Mouse (Mus musculus): ENCODE measurements at regions not wholly inside any gene's neighbourhood (a gene's known extent, or its start where the extent isn't known, plus 50 kb on each side); places are given as distances from the start of the nearest gene placed in this dataset.

DNA sequence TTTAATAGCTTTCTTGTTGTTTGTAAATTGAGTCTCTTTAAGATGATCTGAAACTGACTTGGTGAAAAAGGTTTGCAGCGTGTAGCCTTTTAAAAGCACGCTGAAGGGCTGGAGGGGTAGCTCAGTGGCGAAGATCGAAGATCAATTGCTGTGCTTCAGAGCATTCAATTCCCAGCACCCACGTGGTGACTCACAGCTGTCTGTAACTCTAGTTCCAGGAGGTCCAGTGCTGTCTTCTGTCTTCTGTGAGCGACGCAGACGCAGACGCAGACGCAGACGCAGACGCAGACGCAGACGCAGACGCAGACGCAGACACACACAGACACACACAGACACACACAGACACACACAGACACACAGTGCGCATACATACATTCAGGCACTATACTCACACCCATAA, 99.1 kb upstream of the Map4k3 start:
- DNase-seq (ENCODE audit: low spot score in 2 of 2), result no peak

DNA sequence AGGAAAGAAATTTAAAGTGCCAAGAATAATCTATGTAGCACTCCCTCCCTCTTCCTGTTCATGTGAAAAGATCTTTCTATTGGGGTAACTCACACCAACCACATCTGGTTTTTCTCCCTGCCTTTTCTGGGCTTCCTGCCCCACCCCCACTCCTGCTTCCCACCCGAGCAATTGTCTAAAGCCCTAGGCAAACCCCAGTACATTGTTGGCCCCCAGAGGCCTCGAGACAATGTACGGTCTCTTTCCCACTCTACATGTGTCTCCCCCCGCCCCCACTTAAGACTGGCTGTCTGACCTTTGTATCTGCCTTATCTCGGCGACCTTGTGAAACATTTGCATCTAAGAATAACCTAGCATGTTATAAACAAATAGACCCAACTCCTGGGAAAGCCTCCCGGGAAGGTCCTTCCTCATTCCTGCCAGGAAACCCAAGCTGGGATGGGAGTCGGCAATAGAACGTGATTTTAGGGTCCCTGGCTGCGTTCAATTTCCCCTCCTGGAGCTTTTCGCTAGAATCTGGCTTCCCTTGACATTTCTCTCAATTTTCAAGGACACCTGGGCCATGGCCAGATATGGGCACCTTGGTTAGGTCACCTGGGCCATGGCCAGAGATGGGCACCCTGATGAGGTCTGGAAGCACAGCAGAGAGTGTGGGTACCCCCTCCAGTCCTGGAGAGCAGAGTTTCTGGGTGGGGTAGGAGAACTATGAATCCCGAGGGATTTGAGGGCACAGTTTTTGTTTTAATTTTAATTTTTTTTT, 97.9 kb upstream of the Map4k3 start:
- no peak for DNase-seq (ENCODE audit: low spot score in 2 of 2)

DNA sequence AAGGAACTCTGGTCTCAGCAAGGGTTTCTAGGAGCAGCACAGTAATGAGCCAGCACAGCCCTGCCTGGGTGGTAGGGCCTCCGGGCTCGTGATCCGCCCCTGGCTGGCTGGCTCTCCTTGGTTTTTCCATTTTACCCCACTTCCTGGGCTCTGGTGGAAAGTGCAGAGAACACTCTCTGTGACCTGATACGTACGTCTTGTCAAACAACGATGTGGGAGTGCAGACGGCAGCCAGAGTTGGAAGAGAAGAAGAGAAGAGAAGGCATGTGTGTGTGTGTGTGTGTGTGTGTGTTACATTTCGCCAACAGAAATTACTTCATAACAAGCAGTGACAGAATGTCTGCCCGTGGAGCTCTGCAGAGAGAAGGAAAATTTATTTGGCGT, 97.2 kb upstream of the Map4k3 start:
- DNase-seq (ENCODE audit: low spot score in 2 of 2), result no peak

DNA sequence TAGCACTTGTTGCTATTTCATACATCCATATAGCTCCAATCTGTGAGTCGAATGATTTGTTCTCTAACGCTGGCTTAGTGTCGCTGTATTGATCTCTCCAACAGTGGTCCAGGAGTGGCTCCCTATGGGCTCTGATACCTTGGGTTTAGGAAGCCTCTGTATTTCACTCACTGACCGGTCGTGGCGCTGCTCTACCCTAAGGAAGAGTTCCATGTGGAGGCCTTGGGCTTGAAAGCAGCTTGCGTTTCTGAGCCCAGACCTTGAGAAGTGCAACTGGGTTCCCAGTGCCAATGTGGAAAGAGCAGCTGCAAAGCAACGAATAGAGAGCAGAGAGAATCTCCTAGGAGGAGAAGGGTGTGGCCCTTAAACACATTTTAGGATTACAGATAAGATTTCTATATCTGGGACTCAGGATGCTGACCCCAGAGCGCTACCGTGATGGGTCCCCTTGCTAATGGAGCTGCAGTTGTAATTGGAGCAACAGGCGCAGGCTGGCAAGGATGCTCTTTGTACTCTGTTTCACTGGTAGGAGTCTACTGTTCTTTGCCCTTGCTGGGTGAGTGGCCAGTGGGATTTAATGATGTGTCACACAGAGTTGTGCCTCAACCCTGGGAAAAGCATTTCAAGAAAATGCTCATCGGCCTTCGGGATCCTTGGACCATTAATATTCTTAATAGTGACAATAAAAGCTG, 96.7 kb upstream of the Map4k3 start:
- DNase-seq (ENCODE audit: low spot score in 2 of 2), result no peak

DNA sequence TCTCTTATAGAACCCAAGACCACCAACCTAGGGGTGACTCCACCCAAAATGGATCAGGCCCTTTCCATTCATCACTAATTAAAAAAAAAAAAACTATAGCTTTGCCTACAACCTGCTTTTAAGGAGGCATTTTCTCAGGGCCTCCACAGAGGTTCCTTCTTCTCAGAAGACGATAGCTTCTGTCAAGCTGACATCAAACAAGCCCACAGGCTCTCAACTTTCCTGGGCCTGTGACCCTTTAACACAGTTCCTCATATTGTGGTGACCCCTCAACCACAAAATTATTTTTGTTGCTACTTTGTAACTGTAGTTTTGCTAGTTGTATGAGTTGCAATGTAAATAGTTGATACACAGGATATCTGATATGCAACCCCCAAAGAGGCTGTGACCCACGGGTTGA, 96.0 kb upstream of the Map4k3 start:
- no peak for DNase-seq (ENCODE audit: low spot score in 2 of 2)

DNA sequence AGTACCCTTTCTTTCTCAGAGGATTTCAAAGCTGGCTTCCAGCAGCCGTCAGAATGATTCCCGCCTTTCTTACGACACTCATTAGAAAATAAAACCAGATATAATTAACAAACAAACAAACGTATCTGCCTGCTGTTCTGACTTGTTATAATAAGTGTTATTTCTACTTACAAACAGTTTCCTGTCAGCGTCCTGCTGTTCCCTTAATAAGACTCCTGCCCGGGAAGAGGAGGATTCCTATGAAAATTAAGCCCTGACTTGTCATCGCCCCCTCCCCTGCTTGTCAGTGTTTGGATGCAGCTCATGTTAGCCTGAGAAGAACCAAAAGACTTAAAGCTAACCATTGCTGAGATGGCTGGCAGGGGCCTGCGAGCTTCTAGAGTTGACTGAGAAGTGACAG, 92.6 kb upstream of the Map4k3 start:
- no peak for DNase-seq (ENCODE audit: low spot score in 2 of 2)

DNA sequence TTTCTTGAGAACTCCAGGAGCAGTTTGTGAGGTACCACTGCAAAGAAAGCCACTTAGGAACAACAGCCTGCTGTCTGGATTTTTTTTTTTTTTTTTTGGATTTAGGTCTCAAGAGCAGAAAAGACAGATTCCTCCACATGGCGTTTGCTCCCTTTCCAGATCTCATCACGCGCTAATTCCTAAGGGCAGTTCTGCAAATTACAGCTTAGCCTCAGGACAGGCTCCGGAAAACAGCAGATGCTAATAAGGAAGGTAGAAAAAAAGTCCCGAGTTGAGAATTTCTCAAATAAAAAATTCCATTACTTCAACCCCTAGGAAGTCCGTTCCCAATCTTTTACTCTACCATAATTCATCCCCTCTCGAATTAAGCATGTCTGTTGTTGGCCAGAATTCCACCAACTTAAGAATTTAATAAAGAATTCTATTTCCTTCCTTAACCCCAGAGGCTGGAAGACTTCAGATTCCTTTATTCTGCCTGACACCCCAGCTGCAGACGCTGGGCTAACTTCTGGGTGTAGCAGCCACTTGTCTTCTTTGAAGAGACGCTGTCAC, 90.3 kb upstream of the Map4k3 start:
- DNase-seq (ENCODE audit: low spot score in 2 of 2), result no peak

DNA sequence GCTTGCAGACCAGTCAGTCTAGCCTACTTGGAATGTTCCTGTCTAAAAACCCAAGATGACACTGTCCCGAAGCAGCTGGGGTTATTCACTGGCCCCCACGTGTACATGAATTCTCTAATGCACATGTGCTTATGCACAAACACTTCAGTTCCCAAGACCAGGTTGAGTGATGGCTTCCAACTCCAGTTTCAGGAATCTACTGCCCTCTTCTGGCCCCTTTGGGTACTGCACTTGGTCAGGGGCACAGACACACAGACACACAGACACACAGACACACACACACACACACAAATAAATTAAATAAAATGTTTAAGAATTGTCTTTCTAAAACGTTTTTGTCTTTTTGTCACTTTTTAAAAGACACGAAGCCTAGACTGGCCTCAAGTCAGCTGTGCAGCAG, 87.5 kb upstream of the Map4k3 start:
- DNase-seq (ENCODE audit: low spot score in 2 of 2), result no peak

DNA sequence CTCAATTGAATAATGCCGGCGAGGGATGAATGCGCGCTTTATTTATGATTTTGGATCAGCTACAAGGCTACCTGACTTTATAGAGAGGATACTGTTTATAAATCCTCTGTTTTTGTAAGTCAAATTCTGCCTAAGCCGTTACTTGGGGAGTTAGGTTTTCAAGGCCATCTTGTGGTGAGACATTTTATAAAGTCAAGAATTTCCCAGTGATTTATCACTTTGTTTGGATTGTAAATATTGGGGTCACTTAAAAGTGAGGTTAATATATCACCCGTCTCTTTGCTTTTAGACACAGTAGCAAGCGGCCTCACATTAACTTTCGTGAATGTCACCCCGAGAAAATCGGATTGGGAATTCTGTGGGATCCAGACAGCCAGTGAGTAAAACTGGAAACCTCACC, 84.9 kb upstream of the Map4k3 start:
- no peak for DNase-seq (ENCODE audit: low spot score in 2 of 2)

DNA sequence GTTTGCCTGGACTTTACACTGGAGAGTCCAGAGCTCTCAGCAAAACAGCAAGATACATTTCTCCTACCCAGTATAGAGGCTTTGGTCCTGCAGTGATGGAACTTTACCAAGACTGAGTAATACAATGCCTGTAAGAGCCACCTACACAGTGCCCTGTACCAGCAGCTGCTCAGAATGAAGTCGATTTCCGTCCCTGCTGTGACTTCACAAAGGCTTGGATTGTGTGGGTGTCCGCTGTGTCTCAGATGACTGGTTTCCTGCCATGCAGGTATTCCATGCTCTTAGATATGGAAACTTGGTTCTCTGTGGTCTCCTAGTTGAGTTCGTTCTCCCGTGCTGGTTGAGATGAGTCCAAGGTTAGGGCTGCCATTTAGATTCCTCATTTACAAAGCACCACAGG, 81.0 kb upstream of the Map4k3 start:
- DNase-seq (ENCODE audit: low spot score in 2 of 2), result peak; percentile 46 to 57

DNA sequence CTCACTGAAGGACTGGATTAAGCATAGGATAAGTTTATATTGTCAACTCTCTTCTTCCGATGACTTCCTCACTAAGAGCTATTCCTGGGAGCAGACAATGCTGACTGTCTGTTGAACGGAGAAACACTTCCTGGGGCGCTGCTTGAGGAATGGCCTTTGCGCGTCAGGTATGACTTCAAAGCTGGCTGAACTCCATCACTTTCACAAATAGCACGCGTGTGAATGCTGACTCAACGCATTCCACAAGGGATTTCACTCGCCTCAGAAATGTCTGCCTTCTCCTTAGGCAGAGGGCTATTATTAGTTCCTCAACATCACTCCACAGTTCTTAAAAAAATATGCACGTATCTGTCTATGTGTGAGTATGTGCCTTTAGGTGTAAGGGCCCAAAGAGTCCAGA, 79.8 kb upstream of the Map4k3 start:
- peak; percentile 45 to 47 for DNase-seq (ENCODE audit: low spot score in 2 of 2)

DNA sequence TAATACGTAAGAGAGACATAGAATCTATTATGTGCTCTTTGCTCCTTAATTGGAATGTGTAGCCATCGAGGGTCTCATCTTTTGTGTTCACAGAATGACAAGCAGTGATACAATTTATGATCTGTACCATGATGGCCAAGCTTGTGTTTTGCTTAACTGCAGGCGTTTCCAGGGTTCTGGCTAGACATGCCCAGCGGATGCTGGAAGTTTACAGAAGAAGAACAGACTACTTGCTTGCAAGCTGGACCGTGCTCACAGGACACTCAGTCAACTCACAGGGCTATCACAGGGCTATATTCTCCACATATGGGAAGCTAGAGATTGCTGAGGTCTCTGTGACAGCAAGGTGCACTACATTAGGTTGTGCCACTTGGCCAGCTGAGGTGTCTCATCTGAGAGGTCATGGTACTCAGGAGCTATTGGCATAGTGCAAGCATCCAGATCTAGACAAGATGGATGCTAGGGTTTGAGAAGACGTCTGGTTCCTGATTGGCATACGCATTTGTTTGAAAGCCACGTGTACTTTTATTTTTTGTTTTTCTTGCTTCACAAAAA, 75.2 kb upstream of the Map4k3 start:
- no peak for DNase-seq (ENCODE audit: low spot score in 2 of 2)

DNA sequence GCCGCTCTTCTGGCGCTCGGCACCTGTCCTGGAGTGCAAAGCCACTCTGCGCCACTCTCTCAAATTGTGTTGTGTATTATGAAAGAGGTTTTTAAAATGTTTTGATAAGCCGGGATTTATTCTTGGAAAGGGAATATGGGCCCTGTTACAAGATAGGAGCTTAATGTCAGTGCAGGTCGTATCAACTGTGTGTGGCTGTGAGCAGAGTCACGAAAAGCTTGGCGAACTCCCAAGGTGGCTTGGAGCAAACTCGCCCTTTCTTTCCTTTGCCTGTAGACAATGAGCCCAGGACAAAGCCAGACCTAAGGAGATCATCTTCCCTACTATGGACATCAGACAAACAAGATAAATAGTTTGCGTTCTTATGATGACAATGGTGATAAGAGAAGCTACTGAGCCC, 74.3 kb upstream of the Map4k3 start:
- DNase-seq (ENCODE audit: low spot score in 2 of 2), result no peak

DNA sequence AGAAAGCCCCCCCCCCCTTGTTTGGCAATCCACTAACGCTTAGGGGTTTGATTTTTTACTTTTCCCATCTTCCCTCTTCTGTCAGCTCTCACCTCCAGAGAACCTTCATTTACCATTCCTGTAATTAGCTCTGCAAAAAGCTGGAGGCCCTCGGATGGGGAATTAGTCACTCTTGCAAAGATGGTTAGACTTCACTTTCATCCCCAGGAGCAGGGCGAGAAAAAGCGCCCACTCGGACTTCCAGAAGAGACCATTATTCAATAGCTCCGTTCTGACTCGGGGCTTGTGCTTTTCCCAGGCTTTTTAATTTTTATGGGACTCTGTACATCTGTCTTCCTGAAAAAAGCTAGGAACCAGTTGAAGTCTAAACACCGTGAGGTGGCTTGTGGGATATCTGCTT, 73.7 kb upstream of the Map4k3 start:
- peak; percentile 59 to 64 for DNase-seq (ENCODE audit: low spot score in 2 of 2)

DNA sequence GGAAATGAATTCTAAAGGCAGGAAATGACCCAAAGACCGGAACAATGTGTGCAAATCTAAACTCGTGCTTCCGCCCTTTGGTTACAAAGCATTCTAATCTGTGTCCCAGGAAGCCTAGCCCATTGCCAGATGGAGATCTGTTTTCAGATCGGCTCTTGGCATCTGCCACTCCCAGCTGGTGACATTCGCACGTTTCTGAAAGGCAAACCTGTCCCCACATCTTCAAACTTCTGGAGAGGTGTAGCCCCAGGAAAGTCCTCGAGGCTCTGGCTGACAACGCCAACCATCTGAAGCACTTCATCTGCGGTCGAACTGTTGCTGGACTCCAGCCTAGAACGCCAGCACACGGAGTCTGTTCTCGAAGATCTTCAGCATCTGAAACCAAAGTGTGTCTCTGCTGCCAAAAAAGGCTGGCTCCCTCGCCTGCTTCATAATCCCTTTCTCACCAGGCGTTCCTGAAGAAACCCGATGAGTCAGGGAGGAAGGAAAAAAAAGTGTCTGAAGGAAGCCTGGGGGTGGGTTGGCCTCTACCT, 73.2 kb upstream of the Map4k3 start:
- peak; percentile 81 to 88 for DNase-seq (ENCODE audit: low spot score in 2 of 2)

DNA sequence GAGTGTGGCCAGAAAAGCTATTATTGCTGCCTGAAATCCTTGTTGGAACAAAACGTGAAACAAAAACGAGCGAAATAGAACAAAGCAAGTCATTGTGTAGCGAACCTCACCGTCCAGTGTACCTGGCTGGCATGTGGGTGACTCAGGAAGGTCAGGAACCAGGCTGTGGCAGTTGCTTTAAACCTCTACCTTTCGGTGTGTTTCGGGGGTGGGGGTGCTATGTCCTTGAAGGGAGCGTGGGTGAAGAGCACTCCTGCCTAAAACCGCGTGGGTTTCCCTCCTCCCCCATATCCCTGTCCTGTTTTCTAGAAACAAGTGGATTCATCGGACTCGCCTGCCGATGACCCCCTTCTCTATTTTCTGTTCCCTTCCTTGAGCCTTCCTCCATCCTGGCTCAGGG, 72.6 kb upstream of the Map4k3 start:
- DNase-seq (ENCODE audit: low spot score in 2 of 2), result peak in 1 of 2 experiments; percentile 26

DNA sequence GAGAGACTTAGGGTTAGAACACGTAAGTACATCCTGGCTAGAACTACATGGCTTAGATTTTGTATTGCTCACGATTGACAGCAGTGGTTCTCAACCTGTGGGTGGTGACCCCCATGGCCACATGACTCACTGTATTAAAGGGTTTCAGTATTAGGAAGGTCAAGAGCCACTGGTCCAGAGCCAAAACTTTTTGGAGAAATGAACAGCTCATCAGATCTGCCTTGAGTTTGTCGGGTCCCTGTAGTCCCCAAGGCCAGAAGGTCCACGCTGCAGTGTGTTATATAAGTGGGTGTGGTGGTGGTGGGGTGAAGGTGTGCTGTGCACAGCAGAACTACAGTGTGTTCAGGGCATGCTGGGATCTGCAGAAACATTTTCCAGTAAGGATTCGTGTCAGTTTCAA, 72.2 kb upstream of the Map4k3 start:
- DNase-seq (ENCODE audit: low spot score in 2 of 2), result no peak

DNA sequence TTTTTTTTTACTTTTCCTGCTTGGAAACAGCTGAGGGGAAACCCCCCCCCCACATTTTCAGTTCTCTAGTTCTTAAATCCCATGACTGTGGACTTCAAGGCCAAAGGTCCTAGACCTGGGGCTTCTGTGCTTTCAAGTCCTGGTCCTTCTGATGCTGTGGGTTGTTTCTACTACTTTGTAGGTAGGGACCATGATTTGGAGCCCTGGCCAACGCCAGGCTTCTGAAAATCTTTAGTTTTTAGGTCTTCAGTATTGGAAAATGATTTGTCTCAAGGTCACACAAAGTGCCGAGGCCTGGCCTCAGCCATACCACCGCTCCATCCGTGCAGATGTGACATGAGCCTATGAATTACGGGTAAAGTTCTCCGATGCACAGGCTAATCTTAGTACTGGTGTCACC, 70.8 kb upstream of the Map4k3 start:
- no peak for DNase-seq (ENCODE audit: low spot score in 2 of 2)

DNA sequence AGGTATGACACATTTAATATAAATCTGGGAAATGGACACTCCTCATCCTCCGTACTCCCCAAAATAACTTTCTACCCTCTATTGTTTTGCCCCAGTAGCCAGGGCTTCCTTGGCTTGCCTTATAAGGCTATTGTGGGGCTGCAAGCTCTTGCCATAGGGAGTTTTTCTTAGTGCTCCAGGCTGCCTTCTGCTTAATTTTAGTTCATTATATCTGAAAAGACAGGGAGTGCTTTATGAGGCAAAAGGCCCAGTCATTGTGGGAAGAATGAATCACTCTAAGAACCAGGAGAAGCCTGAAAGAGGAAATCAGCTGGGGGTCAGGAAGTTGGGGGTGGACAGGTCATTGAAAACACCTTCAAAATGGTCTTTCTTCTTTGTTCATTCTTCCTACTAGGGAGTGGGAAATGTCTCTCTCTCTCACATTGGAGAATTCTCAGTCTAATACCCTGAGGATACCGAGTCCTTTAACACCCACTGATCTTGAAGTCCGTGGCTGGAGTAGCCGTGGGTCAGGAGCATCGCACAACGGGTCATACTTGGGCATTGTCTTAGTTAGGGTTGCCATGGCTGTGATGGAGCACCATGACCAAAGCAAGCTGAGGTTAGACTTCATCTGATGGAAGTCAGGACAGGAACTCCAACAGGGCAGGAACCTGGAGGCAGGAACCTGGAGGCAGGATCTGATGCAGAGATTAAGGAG, 70.1 kb upstream of the Map4k3 start:
- peak in 1 of 2 experiments; percentile 27 for DNase-seq (ENCODE audit: low spot score in 2 of 2)

DNA sequence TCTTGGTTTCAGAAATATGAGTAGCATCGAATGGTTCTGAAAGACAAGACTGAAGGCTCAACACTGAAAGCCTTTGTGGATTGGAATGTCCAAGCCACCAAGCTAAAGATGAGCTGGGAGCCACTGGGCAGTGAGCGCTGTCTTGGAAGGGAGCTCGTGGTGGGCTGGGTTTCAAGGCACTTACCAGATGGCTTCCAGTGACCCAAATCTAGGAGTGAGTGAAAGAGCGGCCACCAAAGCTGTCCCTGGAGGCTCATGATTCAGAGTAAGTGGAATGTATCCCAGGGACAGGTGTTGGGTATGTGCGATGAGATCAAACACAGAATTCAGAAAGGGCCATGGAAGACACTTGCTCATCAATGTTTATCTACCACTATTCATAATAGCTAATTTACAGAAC, 68.5 kb upstream of the Map4k3 start:
- no peak for DNase-seq (ENCODE audit: low spot score in 2 of 2)

DNA sequence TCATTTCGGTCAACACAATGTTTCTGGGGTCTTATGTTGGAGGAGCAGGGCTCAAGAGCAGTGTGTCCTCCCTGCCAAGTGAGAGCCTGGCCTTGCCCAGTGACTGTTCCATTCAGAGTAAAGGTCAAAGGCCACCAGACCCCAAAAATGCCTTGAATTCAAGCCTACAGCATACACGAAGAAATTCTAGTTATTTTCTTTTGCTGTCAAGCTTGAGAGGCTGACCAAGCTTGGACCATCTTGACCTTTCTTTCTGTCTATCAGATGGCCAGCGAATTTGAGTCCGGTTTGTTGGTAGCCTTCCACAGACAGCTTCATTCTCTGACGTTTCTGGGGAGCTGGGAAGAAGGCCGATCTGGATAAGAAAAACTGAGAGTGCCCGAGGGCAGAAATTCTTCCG, 68.1 kb upstream of the Map4k3 start:
- no peak for DNase-seq (ENCODE audit: low spot score in 2 of 2)

DNA sequence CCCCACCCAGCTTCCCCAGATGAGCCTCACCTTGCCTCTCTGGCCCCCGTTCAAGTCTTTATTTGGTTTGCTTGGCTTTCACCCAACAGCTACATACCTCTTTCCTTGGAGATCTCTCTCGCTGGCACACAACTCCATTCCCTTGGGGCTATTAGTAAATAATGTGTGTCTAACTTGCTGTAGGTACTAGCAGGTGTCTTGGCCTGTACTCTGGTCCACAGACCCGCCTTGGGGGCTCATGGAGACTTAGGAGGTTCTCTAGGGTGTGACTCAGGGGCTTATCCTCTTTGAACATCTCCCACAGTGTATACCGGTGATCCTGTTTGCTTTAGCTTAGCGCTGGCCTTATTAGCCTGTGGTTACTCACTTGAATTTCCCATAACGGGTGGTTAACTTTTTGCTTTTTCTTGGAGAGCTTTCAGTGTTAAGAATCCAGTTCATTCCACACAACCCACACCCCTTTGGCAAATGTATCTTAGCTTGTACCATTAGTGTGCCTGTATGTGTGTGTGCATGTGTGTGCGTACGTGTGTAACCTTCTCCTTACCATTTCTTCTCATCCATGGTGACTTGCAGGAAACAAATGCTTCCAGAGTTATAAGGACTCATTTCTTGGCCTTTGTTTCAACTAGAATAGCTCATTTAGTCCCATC, 67.3 kb upstream of the Map4k3 start:
- no peak for DNase-seq (ENCODE audit: low spot score in 2 of 2)
